Mouse (Mus musculus) forebrain, postnatal 0 days (tissue): ENCODE measurements around the gene Slit1. TPM values are rescaled to one million over a fixed set of nuclear protein-coding genes. Genes with fewer than 3 reads are reported as not detected.
A peak's percentile ranks its signal among the peaks of the same experiment; 100 is the strongest.

Experiments
- ATAC-seq: fragments of 200-750 bp; cut with Nextera tagmentation; 2 replicates; pipeline ENCODE4 v1.8.0; 2017; ENCODE audit warnings: mild to moderate bottlenecking, moderate library complexity
- DNase-seq: peaks from one replicate; pipeline ENCODE4 v3.0.0-alpha.2; 2015
- H3K27ac ChIP-seq: fragments of 300-500 bp; sonication (generic); 2 replicates; pipeline ENCODE4 v1.5.1; 2014; ENCODE audit warnings: low read depth, mild to moderate bottlenecking, antibody characterized with exemption, low read length, moderate library complexity, mixed read lengths
- H3K27me3 ChIP-seq: fragments of 300-500 bp; sonication (generic); 2 replicates; pipeline ENCODE4 v1.6.1; 2014; ENCODE audit warnings: mild to moderate bottlenecking, low read length, mixed read lengths; ENCODE audit not compliant: insufficient read depth
- H3K36me3 ChIP-seq: fragments of 300-500 bp; sonication (generic); 2 replicates; pipeline ENCODE4 v1.6.1; 2014; ENCODE audit warnings: mild to moderate bottlenecking, moderate library complexity; ENCODE audit not compliant: insufficient read depth
- H3K4me1 ChIP-seq: fragments of 300-500 bp; sonication (generic); 2 replicates; pipeline ENCODE4 v1.6.1; 2014; ENCODE audit warnings: antibody characterized with exemption; ENCODE audit not compliant: insufficient read depth
- H3K4me2 ChIP-seq: fragments of 300-500 bp; sonication (generic); 2 replicates; pipeline ENCODE4 v1.6.1; 2014; ENCODE audit warnings: low read depth, mild to moderate bottlenecking, moderate library complexity
- H3K4me3 ChIP-seq: fragments of 300-500 bp; sonication (generic); 2 replicates; pipeline ENCODE4 v1.5.1; 2014; ENCODE audit warnings: low read depth, low read length, mixed read lengths
- H3K9ac ChIP-seq: fragments of 300-500 bp; sonication (generic); 2 replicates; pipeline ENCODE4 v1.6.1; 2014; ENCODE audit warnings: mild to moderate bottlenecking
- H3K9me3 ChIP-seq: fragments of 300-500 bp; sonication (generic); 2 replicates; pipeline ENCODE4 v1.6.1; 2016; ENCODE audit warnings: low read length
- CTCF ChIP-seq: sonication (generic); IDR thresholded peaks from 2 replicates; pipeline ENCODE4 v1.5.1; 2016; ENCODE audit warnings: antibody characterized with exemption, control low read depth, low read depth
- WGBS: fragments of 180-500 bp; shearing (Covaris S2); extraction: QIAGEN DNeasy Blood & Tissue Kit; methylation state at CpG from one replicate; pipeline ENCODE4 v1.1.7; 2014; 5-methylcytosine and 5-hydroxymethylcytosine counted together
- polyA plus RNA-seq: library from polyadenylated mRNA; unstranded; fragments of >200 nt; fragmentation: Nextera tagmentation; extraction: Ambion mirVana; gene quantifications from 2 replicates; pipeline ENCODE4 v1.2.1, GENCODE M21; 2015
- total RNA-seq: library from RNA; depleted of rRNA; stranded (reverse); fragments of >200 nt; gene quantifications from 2 replicates; pipeline ENCODE4 v1.2.3, GENCODE M21; 2014; rRNA removed

Slit1 gene
- total RNA-seq, result 37.2 and 61.8 TPM in 2 replicates
- polyA plus RNA-seq, result 8.7 and 13.4 TPM in 2 replicates

- ATAC-seq (peak; percentile 53), DNase-seq (peak; percentile 86)
- Histone ChIP-seq H3K4me1 (peaks cover 17% of the 10 kb centered on the region), H3K27me3 (no peaks in the 10 kb centered on the region), H3K9ac (peak within 1 kb of the TSS; percentile 87), H3K27ac (peak within 1 kb of the TSS; percentile 72), H3K36me3 (no peaks in the 10 kb centered on the region), H3K4me2 (peak within 1 kb of the TSS; percentile 83), H3K4me3 (peak within 1 kb of the TSS; percentile 67), H3K9me3 (no peaks in the 10 kb centered on the region)
- 2% methylated on average over 42 of the region's 44 CpGs for WGBS
- TF ChIP-seq CTCF, result no peak
Observed at GRCm38 (mm10) chr19:41743396-41743795, at the start of gene Slit1. Gene Slit1, minus strand, starts transcription at chr19:41743665.

GRCm38 (mm10) chr19:41792934-41793486, 49.5 kb upstream of the Slit1 start:
- Histone ChIP-seq H3K9ac (no peak overlapping the region), H3K27ac (no peak overlapping the region), H3K36me3 (no peaks in the 10 kb centered on the region), H3K4me1 (no peaks in the 10 kb centered on the region), H3K27me3 (no peaks in the 10 kb centered on the region), H3K9me3 (no peaks in the 10 kb centered on the region), H3K4me2 (no peak overlapping the region), H3K4me3 (no peak overlapping the region)
- 89% methylated on average over 1 of the region's 1 CpGs for WGBS
- ATAC-seq, result no peak
- no peak for TF ChIP-seq CTCF
- no peak for DNase-seq

- WGBS, result 94% methylated on average over 2 of the region's 2 CpGs
- ATAC-seq (no peak), DNase-seq (no peak)
- Histone ChIP-seq H3K27ac (no peak overlapping the region), H3K9ac (no peak overlapping the region), H3K36me3 (no peaks in the 10 kb centered on the region), H3K27me3 (no peaks in the 10 kb centered on the region), H3K4me3 (no peak overlapping the region), H3K4me1 (no peaks in the 10 kb centered on the region), H3K9me3 (no peaks in the 10 kb centered on the region), H3K4me2 (no peak overlapping the region)
- TF ChIP-seq CTCF, result peak; percentile 46
Observed at GRCm38 (mm10) chr19:41791384-41791783, 47.9 kb upstream of the Slit1 start.

- H3K4me1 ChIP-seq, result no peaks in the 10 kb centered on the region
- H3K9me3 ChIP-seq, result no peaks in the 10 kb centered on the region
- no peak overlapping the region for H3K4me2 ChIP-seq
- H3K9ac ChIP-seq, result no peak overlapping the region
- no peaks in the 10 kb centered on the region for H3K36me3 ChIP-seq
- no peak for DNase-seq
- H3K27ac ChIP-seq, result no peak overlapping the region
- 67% methylated on average over 10 of the region's 10 CpGs for WGBS
- TF ChIP-seq CTCF, result no peak
- H3K27me3 ChIP-seq, result no peaks in the 10 kb centered on the region
- no peak for ATAC-seq
- no peak overlapping the region for H3K4me3 ChIP-seq
Observed at GRCm38 (mm10) chr19:41789110-41789961, 45.9 kb upstream of the Slit1 start.

- TF ChIP-seq CTCF, result no peak
- no peaks in the 10 kb centered on the region for H3K27me3 ChIP-seq
- no peak overlapping the region for H3K9ac ChIP-seq
- no peaks in the 10 kb centered on the region for H3K36me3 ChIP-seq
- H3K4me2 ChIP-seq, result no peak overlapping the region
- 96% methylated on average over 1 of the region's 1 CpGs for WGBS
- H3K4me3 ChIP-seq, result no peak overlapping the region
- H3K4me1 ChIP-seq, result no peaks in the 10 kb centered on the region
- H3K9me3 ChIP-seq, result no peaks in the 10 kb centered on the region
- DNase-seq (no peak), ATAC-seq (no peak)
- no peak overlapping the region for H3K27ac ChIP-seq
Observed at GRCm38 (mm10) chr19:41786896-41787295, 43.4 kb upstream of the Slit1 start.

GRCm38 (mm10) chr19:41777514-41777913, 34.0 kb upstream of the Slit1 start:
- Histone ChIP-seq H3K27ac (no peak overlapping the region), H3K9me3 (no peaks in the 10 kb centered on the region), H3K27me3 (no peaks in the 10 kb centered on the region), H3K4me3 (no peak overlapping the region), H3K9ac (no peak overlapping the region), H3K4me2 (no peak overlapping the region), H3K36me3 (0 out of 2 replicates have a peak, but pooled peaks cover 3% of the 10 kb centered on the region), H3K4me1 (no peaks in the 10 kb centered on the region)
- DNase-seq (no peak), ATAC-seq (no peak)
- 83% methylated on average over 6 of the region's 6 CpGs for WGBS
- TF ChIP-seq CTCF, result peak; percentile 20; the same call in 1 of the 2 replicates

GRCm38 (mm10) chr19:41768711-41769110, 25.2 kb upstream of the Slit1 start:
- no peak overlapping the region for H3K27ac ChIP-seq
- TF ChIP-seq CTCF, result no peak
- no peaks in the 10 kb centered on the region for H3K27me3 ChIP-seq
- ATAC-seq (no peak), DNase-seq (no peak)
- no peaks in the 10 kb centered on the region for H3K9me3 ChIP-seq
- no peak overlapping the region for H3K9ac ChIP-seq
- H3K4me3 ChIP-seq, result no peak overlapping the region
- no peak overlapping the region for H3K4me2 ChIP-seq
- 92% methylated on average over 7 of the region's 7 CpGs for WGBS
- 0 out of 2 replicates have a peak, but pooled peaks cover 3% of the 10 kb centered on the region for H3K36me3 ChIP-seq
- H3K4me1 ChIP-seq, result no peaks in the 10 kb centered on the region
